Mouse (Mus musculus): ENCODE measurements around the gene Acap1.

DNA sequence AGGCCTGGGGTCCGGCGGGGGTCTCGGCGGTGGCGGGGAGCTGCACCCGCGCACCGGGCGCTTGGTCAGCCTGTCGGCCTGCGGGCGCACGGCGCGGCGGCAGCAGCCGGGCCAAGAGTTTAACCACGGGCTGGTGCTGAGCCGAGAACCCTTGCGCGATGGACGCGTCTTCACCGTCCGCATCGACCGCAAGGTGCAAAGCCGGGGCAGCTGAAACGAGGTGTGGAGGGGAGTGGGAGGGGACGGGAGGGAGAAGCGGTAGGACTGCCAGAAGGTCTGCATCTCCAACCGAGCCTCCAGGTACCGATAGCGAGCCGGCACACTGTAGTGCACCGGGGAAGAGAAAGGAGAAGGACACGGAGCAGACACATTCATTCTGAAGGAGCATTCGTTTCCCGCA is 6.7 kb upstream of the Acap1 start:
- TF ChIP-seq POLR2A (IDR thresholded peaks at IDR 0.05; ENCODE audit: low read depth, low read length) (no peak), USF2 (conservative IDR thresholded peaks at IDR 0.05; ENCODE audit: low read depth, low read length) (no peak), JUN (IDR thresholded peaks at IDR 0.05; ENCODE audit: insufficient read depth, low read depth, low read length) (no peak), CTCF (conservative IDR thresholded peaks at IDR 0.05 in 1 of 2, IDR thresholded peaks at IDR 0.05 in 1 of 2; ENCODE audit: low read depth in 2 of 2, low read length in 2 of 2) (no peak), RAD21 (IDR thresholded peaks at IDR 0.05; ENCODE audit: low read depth, low read length) (no peak), CHD2 (IDR thresholded peaks at IDR 0.05; ENCODE audit: low read length) (no peak), MEF2A (IDR thresholded peaks at IDR 0.05; ENCODE audit: borderline replicate concordance, low read depth, low read length) (no peak), NELFE (IDR thresholded peaks at IDR 0.05; ENCODE audit: low read depth, low read length) (no peak), USF1 (IDR thresholded peaks at IDR 0.05; ENCODE audit: low read depth, low read length) (no peak), MAZ (IDR thresholded peaks at IDR 0.05; ENCODE audit: low read depth, low read length) (no peak), ZC3H11A (IDR thresholded peaks at IDR 0.05; ENCODE audit: low read depth, low read length) (no peak), GABPA (IDR thresholded peaks at IDR 0.05; ENCODE audit: insufficient replicate concordance, low read depth, low read length) (no peak), TCF12 (IDR thresholded peaks at IDR 0.05; ENCODE audit: low read depth, low read length) (no peak)

All from CH12.LX (cell line).